Mouse (Mus musculus): ENCODE results near the gene Fli1. TPM values are rescaled to one million over a fixed set of nuclear protein-coding genes. Genes with fewer than 3 reads are reported as not detected.

The Fli1 gene
- polyA plus RNA-seq, 1 experiment from 2014 or later: 6.2 TPM

GRCm38 (mm10) chr9:32409060-32409961 is 133.3 kb downstream of the Fli1 start:
- Histone ChIP-seq H3K27me3 (peaks cover 46% of the 10 kb centered on the region), H3K9me3 (no peaks in the 10 kb centered on the region), H3K4me3 (peak overlapping the region; percentile 44), H3K36me3 (no peaks in the 10 kb centered on the region), H3K4me2 (replicated peaks) (peak overlapping the region; percentile 92), H3K4me1 (peaks cover 13% of the 10 kb centered on the region), H3K27ac (replicated peaks) (no peak overlapping the region), H3K9ac (replicated peaks) (peak overlapping the region; percentile 47)
- peak; percentile 55; the same call in 1 of the 2 replicates for ATAC-seq (replicated peaks)
- WGBS: under 1% methylated on average over 47 of the region's 47 CpGs

GRCm38 (mm10) chr9:32408730-32409059 is 134.0 kb downstream of the Fli1 start:
- Histone ChIP-seq H3K4me2 (replicated peaks) (peak overlapping the region; percentile 92), H3K27me3 (peaks cover 49% of the 10 kb centered on the region)
- no peak for ATAC-seq (replicated peaks)

GRCm38 (mm10) chr9:32405191-32405925 is 137.3 kb downstream of the Fli1 start:
- 42% methylated on average over 11 of the region's 11 CpGs for WGBS
- Histone ChIP-seq H3K9me3 (no peaks in the 10 kb centered on the region), H3K4me3 (no peak overlapping the region), H3K4me2 (replicated peaks) (no peak overlapping the region), H3K27me3 (peaks cover 33% of the 10 kb centered on the region), H3K4me1 (peaks cover 13% of the 10 kb centered on the region), H3K9ac (replicated peaks) (no peak overlapping the region), H3K36me3 (no peaks in the 10 kb centered on the region), H3K27ac (replicated peaks) (no peak overlapping the region)
- peak; percentile 73 for ATAC-seq (replicated peaks)

More at GRCm38 (mm10) chr9:32408730-32409059, 134.0 kb downstream of the Fli1 start:
- H3K27ac ChIP-seq (replicated peaks): no peak overlapping the region
- WGBS: 5% methylated on average over 8 of the region's 8 CpGs
- peak overlapping the region; percentile 44 for H3K4me3 ChIP-seq
- peak overlapping the region; percentile 47; the same call in 1 of the 2 replicates for H3K9ac ChIP-seq (replicated peaks)
- H3K36me3 ChIP-seq: no peaks in the 10 kb centered on the region
- H3K9me3 ChIP-seq: no peaks in the 10 kb centered on the region
- H3K4me1 ChIP-seq: peaks cover 13% of the 10 kb centered on the region

GRCm38 (mm10) chr9:32400662-32401161 is 141.9 kb downstream of the Fli1 start:
- Histone ChIP-seq H3K27me3 (peaks cover 3% of the 10 kb centered on the region; the same call in 1 of the 2 replicates), H3K4me2 (replicated peaks) (no peak overlapping the region), H3K9ac (replicated peaks) (no peak overlapping the region), H3K27ac (replicated peaks) (no peak overlapping the region), H3K36me3 (no peaks in the 10 kb centered on the region), H3K4me3 (no peak overlapping the region), H3K9me3 (no peaks in the 10 kb centered on the region), H3K4me1 (no peaks in the 10 kb centered on the region)
- no peak for ATAC-seq (replicated peaks)
- 83% methylated on average over 5 of the region's 5 CpGs for WGBS

- Histone ChIP-seq H3K4me3 (no peak overlapping the region), H3K4me2 (replicated peaks) (no peak overlapping the region), H3K27ac (replicated peaks) (no peak overlapping the region), H3K9me3 (no peaks in the 10 kb centered on the region), H3K36me3 (no peaks in the 10 kb centered on the region), H3K27me3 (peaks cover 3% of the 10 kb centered on the region; the same call in 1 of the 2 replicates), H3K4me1 (no peaks in the 10 kb centered on the region), H3K9ac (replicated peaks) (no peak overlapping the region)
- WGBS: 89% methylated on average over 2 of the region's 2 CpGs
- no peak for ATAC-seq (replicated peaks)
Measured at GRCm38 (mm10) chr9:32400212-32400611, 142.4 kb downstream of the Fli1 start.

- Histone ChIP-seq H3K27me3 (no peaks in the 10 kb centered on the region), H3K36me3 (no peaks in the 10 kb centered on the region), H3K27ac (replicated peaks) (no peak overlapping the region), H3K4me1 (no peaks in the 10 kb centered on the region), H3K4me2 (replicated peaks) (no peak overlapping the region), H3K9ac (replicated peaks) (no peak overlapping the region), H3K9me3 (no peaks in the 10 kb centered on the region), H3K4me3 (no peak overlapping the region)
- ATAC-seq (replicated peaks): no peak
- WGBS: 92% methylated on average over 4 of the region's 4 CpGs
Measured at GRCm38 (mm10) chr9:32394761-32395161, 147.9 kb downstream of the Fli1 start.

GRCm38 (mm10) chr9:32392716-32393115 is 149.9 kb downstream of the Fli1 start:
- no peak overlapping the region for H3K9ac ChIP-seq (replicated peaks)
- H3K36me3 ChIP-seq: no peaks in the 10 kb centered on the region
- WGBS: 80% methylated on average over 6 of the region's 6 CpGs
- H3K4me2 ChIP-seq (replicated peaks): no peak overlapping the region
- H3K4me3 ChIP-seq: no peak overlapping the region
- H3K9me3 ChIP-seq: no peaks in the 10 kb centered on the region
- no peak for ATAC-seq (replicated peaks)
- H3K27ac ChIP-seq (replicated peaks): no peak overlapping the region
- H3K4me1 ChIP-seq: no peaks in the 10 kb centered on the region
- no peaks in the 10 kb centered on the region for H3K27me3 ChIP-seq

GRCm38 (mm10) chr9:32391701-32392100 is 151.0 kb downstream of the Fli1 start:
- H3K27ac ChIP-seq (replicated peaks): no peak overlapping the region
- H3K9ac ChIP-seq (replicated peaks): no peak overlapping the region
- ATAC-seq (replicated peaks): no peak
- H3K36me3 ChIP-seq: no peaks in the 10 kb centered on the region
- no peak overlapping the region for H3K4me3 ChIP-seq
- no peaks in the 10 kb centered on the region for H3K9me3 ChIP-seq
- no peaks in the 10 kb centered on the region for H3K4me1 ChIP-seq
- H3K4me2 ChIP-seq (replicated peaks): no peak overlapping the region
- WGBS: 89% methylated on average over 9 of the region's 9 CpGs
- no peaks in the 10 kb centered on the region for H3K27me3 ChIP-seq

GRCm38 (mm10) chr9:32391092-32391491 is 151.6 kb downstream of the Fli1 start:
- ATAC-seq (replicated peaks): no peak
- Histone ChIP-seq H3K9ac (replicated peaks) (no peak overlapping the region), H3K4me1 (no peaks in the 10 kb centered on the region), H3K4me3 (no peak overlapping the region), H3K36me3 (no peaks in the 10 kb centered on the region), H3K27ac (replicated peaks) (no peak overlapping the region), H3K9me3 (no peaks in the 10 kb centered on the region), H3K4me2 (replicated peaks) (no peak overlapping the region), H3K27me3 (no peaks in the 10 kb centered on the region)
- WGBS: 82% methylated on average over 5 of the region's 5 CpGs

GRCm38 (mm10) chr9:32388120-32388519 is 154.5 kb downstream of the Fli1 start:
- Histone ChIP-seq H3K9me3 (no peaks in the 10 kb centered on the region), H3K4me2 (replicated peaks) (no peak overlapping the region), H3K36me3 (no peaks in the 10 kb centered on the region), H3K27ac (replicated peaks) (no peak overlapping the region), H3K4me3 (no peak overlapping the region), H3K27me3 (no peaks in the 10 kb centered on the region), H3K9ac (replicated peaks) (no peak overlapping the region), H3K4me1 (no peaks in the 10 kb centered on the region)
- 91% methylated on average over 1 of the region's 1 CpGs for WGBS
- no peak for ATAC-seq (replicated peaks)

- ATAC-seq (replicated peaks): no peak
- H3K27me3 ChIP-seq: no peaks in the 10 kb centered on the region
Measured at GRCm38 (mm10) chr9:32384906-32385305, 157.8 kb downstream of the Fli1 start.

More at GRCm38 (mm10) chr9:32384906-32385305, 157.8 kb downstream of the Fli1 start:
- Histone ChIP-seq H3K36me3 (no peaks in the 10 kb centered on the region), H3K27ac (replicated peaks) (no peak overlapping the region), H3K9me3 (no peaks in the 10 kb centered on the region), H3K4me1 (no peaks in the 10 kb centered on the region), H3K4me2 (replicated peaks) (no peak overlapping the region), H3K4me3 (no peak overlapping the region), H3K9ac (replicated peaks) (no peak overlapping the region)
- WGBS: 87% methylated on average over 4 of the region's 4 CpGs
